Mouse (Mus musculus) intestine, embryonic 15.5 days (tissue): ENCODE measurements around the gene Hfe2. TPM values are rescaled to one million over a fixed set of nuclear protein-coding genes. Genes with fewer than 3 reads are reported as not detected.

Experiments used
- ATAC-seq: fragments of 200-750 bp; cut with Nextera tagmentation; 2 replicates; pipeline ENCODE4 v1.8.0; 2017; ENCODE audit warnings: moderate TSS enrichment, moderate library complexity
- H3K27ac ChIP-seq: fragments of 300-500 bp; sonication (generic); 2 replicates; pipeline ENCODE4 v1.5.1; 2015; ENCODE audit warnings: mild to moderate bottlenecking, inconsistent platforms
- H3K27me3 ChIP-seq: fragments of 300-500 bp; sonication (generic); replicated peaks from 2 replicates; pipeline ENCODE4 v1.6.1; 2015; ENCODE audit warnings: inconsistent platforms
- H3K36me3 ChIP-seq: fragments of 300-500 bp; sonication (generic); 2 replicates; pipeline ENCODE4 v1.6.1; 2015; ENCODE audit warnings: inconsistent platforms
- H3K4me1 ChIP-seq: fragments of 300-500 bp; sonication (generic); replicated peaks from 2 replicates; pipeline ENCODE4 v1.6.1; 2015; ENCODE audit warnings: inconsistent platforms
- H3K4me2 ChIP-seq: fragments of 300-500 bp; sonication (generic); replicated peaks from 2 replicates; pipeline ENCODE4 v1.6.1; 2015; ENCODE audit warnings: mild to moderate bottlenecking, inconsistent platforms
- H3K4me3 ChIP-seq: fragments of 300-500 bp; sonication (generic); replicated peaks from 2 replicates; pipeline ENCODE4 v1.5.1; 2015; ENCODE audit warnings: inconsistent platforms
- H3K9ac ChIP-seq: fragments of 300-500 bp; sonication (generic); 2 replicates; pipeline ENCODE4 v1.6.1; 2015; ENCODE audit warnings: inconsistent platforms
- H3K9me3 ChIP-seq: fragments of 300-500 bp; sonication (generic); 2 replicates; pipeline ENCODE4 v1.6.1; 2016; ENCODE audit warnings: inconsistent platforms
- WGBS: fragments of 180-500 bp; shearing (Covaris S2); methylation state at CpG from one replicate; pipeline ENCODE4 v1.1.7; 2015; 5-methylcytosine and 5-hydroxymethylcytosine counted together
- polyA plus RNA-seq: library from polyadenylated mRNA; unstranded; fragments of >200 nt; fragmentation: Nextera tagmentation; extraction: Ambion mirVana; gene quantifications from 2 replicates; pipeline ENCODE4 v1.2.1, GENCODE M21; 2015

The Hfe2 gene
- polyA plus RNA-seq, 1 experiment from 2014 or later = 0.29 TPM

- H3K27ac ChIP-seq = peak overlapping the region; percentile 95
- no peaks in the 10 kb centered on the region for H3K27me3 ChIP-seq
- peaks cover 44% of the 10 kb centered on the region for H3K4me1 ChIP-seq
- ATAC-seq = no peak; the same call in 1 of the 2 replicates
- peak overlapping the region; percentile 62 for H3K4me3 ChIP-seq
- H3K9me3 ChIP-seq = no peaks in the 10 kb centered on the region
- WGBS = 2% methylated on average over 22 of the region's 22 CpGs
- peak overlapping the region; percentile 54 for H3K9ac ChIP-seq
- H3K4me2 ChIP-seq = peak overlapping the region; percentile 83
- H3K36me3 ChIP-seq = peaks cover 9% of the 10 kb centered on the region; the same call in 1 of the 2 replicates
These were observed 32.0 kb downstream of the Hfe2 start for GRCm38 (mm10) chr3:96556651-96557635.

GRCm38 (mm10) chr3:96557694-96558093 is 32.7 kb downstream of the Hfe2 start, which contains the start of gene Txnip:
Gene Txnip, plus strand, starts transcription at chr3:96557957.
- H3K27me3 ChIP-seq = no peaks in the 10 kb centered on the region
- peaks cover 9% of the 10 kb centered on the region; the same call in 1 of the 2 replicates for H3K36me3 ChIP-seq
- H3K9ac ChIP-seq = peak within 1 kb of the TSS; percentile 76
- WGBS = under 1% methylated on average over 26 of the region's 26 CpGs
- H3K9me3 ChIP-seq = no peaks in the 10 kb centered on the region
- peak within 1 kb of the TSS; percentile 83 for H3K4me2 ChIP-seq
- H3K4me1 ChIP-seq = peaks cover 45% of the 10 kb centered on the region
- H3K4me3 ChIP-seq = peak within 1 kb of the TSS; percentile 62
- peak within 1 kb of the TSS; percentile 95 for H3K27ac ChIP-seq
- ATAC-seq = peak; percentile 98

GRCm38 (mm10) chr3:96558159-96558558 is 33.2 kb downstream of the Hfe2 start:
- Histone ChIP-seq H3K9ac (peak overlapping the region; percentile 76), H3K27ac (peak overlapping the region; percentile 92), H3K27me3 (no peaks in the 10 kb centered on the region), H3K4me2 (peak overlapping the region; percentile 71), H3K4me1 (peaks cover 45% of the 10 kb centered on the region), H3K9me3 (no peaks in the 10 kb centered on the region), H3K4me3 (peak overlapping the region; percentile 62), H3K36me3 (peaks cover 9% of the 10 kb centered on the region; the same call in 1 of the 2 replicates)
- peak; percentile 22 for ATAC-seq
- 0% methylated on average over 17 of the region's 17 CpGs for WGBS

- H3K4me1 ChIP-seq = peaks cover 44% of the 10 kb centered on the region
- peak overlapping the region; percentile 76 for H3K9ac ChIP-seq
- peak overlapping the region; percentile 92; the same call in 1 of the 2 replicates for H3K27ac ChIP-seq
- no peak for ATAC-seq
- peak overlapping the region; percentile 71 for H3K4me2 ChIP-seq
- no peaks in the 10 kb centered on the region for H3K9me3 ChIP-seq
- H3K4me3 ChIP-seq = peak overlapping the region; percentile 62
- no peaks in the 10 kb centered on the region for H3K27me3 ChIP-seq
- 16% methylated on average over 10 of the region's 10 CpGs for WGBS
- H3K36me3 ChIP-seq = peaks cover 9% of the 10 kb centered on the region; the same call in 1 of the 2 replicates
These were observed 33.8 kb downstream of the Hfe2 start for GRCm38 (mm10) chr3:96558668-96559196.

- peak overlapping the region; percentile 62 for H3K4me3 ChIP-seq
- H3K9ac ChIP-seq = peak overlapping the region; percentile 76
- H3K27ac ChIP-seq = peak overlapping the region; percentile 34; the same call in 1 of the 2 replicates
- H3K36me3 ChIP-seq = peaks cover 9% of the 10 kb centered on the region; the same call in 1 of the 2 replicates
- peak overlapping the region; percentile 71 for H3K4me2 ChIP-seq
- no peaks in the 10 kb centered on the region for H3K9me3 ChIP-seq
- H3K4me1 ChIP-seq = peaks cover 48% of the 10 kb centered on the region
- no peaks in the 10 kb centered on the region for H3K27me3 ChIP-seq
- 49% methylated on average over 12 of the region's 12 CpGs for WGBS
- no peak for ATAC-seq
These were observed 34.5 kb downstream of the Hfe2 start for GRCm38 (mm10) chr3:96559398-96559910.

GRCm38 (mm10) chr3:96559911-96560850 is 35.2 kb downstream of the Hfe2 start:
- Histone ChIP-seq H3K27me3 (no peaks in the 10 kb centered on the region), H3K4me2 (peak overlapping the region; percentile 71), H3K9ac (peak overlapping the region; percentile 76), H3K4me3 (peak overlapping the region; percentile 62), H3K9me3 (no peaks in the 10 kb centered on the region), H3K27ac (peak overlapping the region; percentile 46; the same call in 1 of the 2 replicates), H3K36me3 (peaks cover 9% of the 10 kb centered on the region; the same call in 1 of the 2 replicates), H3K4me1 (peaks cover 46% of the 10 kb centered on the region)
- WGBS = 59% methylated on average over 23 of the region's 23 CpGs
- no peak for ATAC-seq

- H3K27ac ChIP-seq = peak overlapping the region; percentile 46; the same call in 1 of the 2 replicates
- peak overlapping the region; percentile 76 for H3K9ac ChIP-seq
- H3K9me3 ChIP-seq = no peaks in the 10 kb centered on the region
- H3K4me2 ChIP-seq = peak overlapping the region; percentile 71
- H3K27me3 ChIP-seq = no peaks in the 10 kb centered on the region
- H3K36me3 ChIP-seq = peaks cover 9% of the 10 kb centered on the region; the same call in 1 of the 2 replicates
- H3K4me1 ChIP-seq = peaks cover 39% of the 10 kb centered on the region
- no peak for ATAC-seq
- 70% methylated on average over 9 of the region's 9 CpGs for WGBS
- peak overlapping the region; percentile 62 for H3K4me3 ChIP-seq
These were observed 36.1 kb downstream of the Hfe2 start for GRCm38 (mm10) chr3:96560881-96561668.

- Histone ChIP-seq H3K36me3 (peaks cover 9% of the 10 kb centered on the region; the same call in 1 of the 2 replicates), H3K9ac (no peak overlapping the region), H3K27ac (peak overlapping the region; percentile 74), H3K4me3 (no peak overlapping the region), H3K4me1 (peaks cover 40% of the 10 kb centered on the region), H3K4me2 (peak overlapping the region; percentile 38), H3K27me3 (no peaks in the 10 kb centered on the region), H3K9me3 (no peaks in the 10 kb centered on the region)
- no peak for ATAC-seq
- WGBS = 36% methylated on average over 10 of the region's 10 CpGs
These were observed 37.1 kb downstream of the Hfe2 start for GRCm38 (mm10) chr3:96561946-96562681.

- Histone ChIP-seq H3K27me3 (no peaks in the 10 kb centered on the region), H3K9me3 (no peaks in the 10 kb centered on the region), H3K4me3 (no peak overlapping the region), H3K36me3 (peaks cover 9% of the 10 kb centered on the region; the same call in 1 of the 2 replicates), H3K4me2 (no peak overlapping the region), H3K9ac (no peak overlapping the region), H3K27ac (peak overlapping the region; percentile 29; the same call in 1 of the 2 replicates), H3K4me1 (peaks cover 40% of the 10 kb centered on the region)
- 90% methylated on average over 8 of the region's 8 CpGs for WGBS
- ATAC-seq = no peak
These were observed 38.3 kb downstream of the Hfe2 start for GRCm38 (mm10) chr3:96563267-96563666.

- 39% methylated on average over 10 of the region's 10 CpGs for WGBS
- H3K27ac ChIP-seq = peak overlapping the region; percentile 81
- peak; percentile 52 for ATAC-seq
- no peaks in the 10 kb centered on the region for H3K27me3 ChIP-seq
- H3K36me3 ChIP-seq = peaks cover 9% of the 10 kb centered on the region; the same call in 1 of the 2 replicates
- H3K9me3 ChIP-seq = no peaks in the 10 kb centered on the region
- no peak overlapping the region for H3K9ac ChIP-seq
- no peak overlapping the region for H3K4me3 ChIP-seq
- peak overlapping the region; percentile 27 for H3K4me2 ChIP-seq
- H3K4me1 ChIP-seq = peaks cover 40% of the 10 kb centered on the region
These were observed 39.1 kb downstream of the Hfe2 start for GRCm38 (mm10) chr3:96563911-96564632.
